23 mouse cellular contexts compared by ENCODE assay signal in genomic region chr14:21078511-21078910, GRCm38 (mm10). TPM values are rescaled to one million over a fixed set of nuclear protein-coding genes. Genes with fewer than 3 reads are reported as not detected.
A peak's percentile ranks its signal among the peaks of the same experiment; 100 is the strongest.
DNase-seq lines count a peak whose midpoint lies in the region; ATAC-seq and TF ChIP-seq lines count a peak whose summit lies in the region.
"Had no signal": no experiment of that assay in that cellular context is flagged by ENCODE, and none has a peak within 500 bp of the region (broad histone marks: within the 10 kb centered on the region; RNA-seq: fewer than 3 reads in every experiment).

No protein-coding gene starts in this region.

- peaks cover 74% of the 10 kb centered on the region for H3K4me1 ChIP-seq in heart, embryonic 13.5 days
- peaks cover 78% of the 10 kb centered on the region for H3K4me1 ChIP-seq in liver, embryonic 15.5 days (replicated peaks)

- intact Hi-C loops in heart, postnatal 36 days (cut with DNase I) = no loop called here
- intact Hi-C loops in gastrocnemius, adult 2 months (cut with DNase I) = no loop called here

- H3K27ac ChIP-seq in heart, embryonic 13.5 days (replicated peaks) = peak overlapping the region; percentile 92
- peak overlapping the region; percentile 93; the same call in 1 of the 2 replicates for H3K27ac ChIP-seq in liver, embryonic 15.5 days (replicated peaks)
- H3K27ac ChIP-seq in gastrocnemius, adult 2 months = no peak overlapping the region
- H3K27ac ChIP-seq: embryonic facial prominence, embryonic 15.5 days; hindbrain, embryonic 13.5 days; limb, embryonic 13.5 days; macrophage; midbrain, embryonic 10.5 days; stomach, embryonic 15.5 days had no signal

- no peak for DNase-seq in heart, postnatal 36 days
- DNase-seq in CD4-positive, CD25-positive, alpha-beta regulatory T cell, adult 2 months (ENCODE audit: low read depth, low spot score) = peak; percentile 55
- DNase-seq in gastrocnemius, adult 2 months = no peak
- no peak for DNase-seq in adrenal gland, postnatal 4 days (ENCODE audit: low spot score in 2 of 2)
- DNase-seq: adrenal gland, postnatal 36 days; B cell, adult 2 months; cerebellum, adult 18-20 months; cerebellum, postnatal 36 days; kidney, postnatal 4 days; retina, postnatal 1 day; thymus, adult 18-20 months had no signal

- TF ChIP-seq CTCF in gastrocnemius, adult 2 months (IDR thresholded peaks at IDR 0.05) = no peak

- no peaks in the 10 kb centered on the region for H3K36me3 ChIP-seq in heart, embryonic 13.5 days
- 0 out of 2 replicates have a peak, but pooled peaks cover 3% of the 10 kb centered on the region for H3K36me3 ChIP-seq in liver, embryonic 15.5 days (replicated peaks)
- H3K36me3 ChIP-seq: embryonic facial prominence, embryonic 15.5 days; hindbrain, embryonic 13.5 days; limb, embryonic 13.5 days; midbrain, embryonic 10.5 days; stomach, embryonic 15.5 days had no signal

- no peak overlapping the region for H3K9ac ChIP-seq in heart, embryonic 13.5 days
- H3K9ac ChIP-seq in liver, embryonic 15.5 days = no peak overlapping the region
- H3K9ac ChIP-seq: embryonic facial prominence, embryonic 15.5 days; hindbrain, embryonic 13.5 days; limb, embryonic 13.5 days; stomach, embryonic 15.5 days had no signal

- no peak for ATAC-seq in heart, embryonic 13.5 days (ENCODE audit: extremely low read depth, insufficient number of reproducible peaks, low FRiP score, low TSS enrichment)
- ATAC-seq in activated CD4-positive, CD25-positive, alpha-beta regulatory T cell, adult 4 months = peak; percentile 48
- ATAC-seq in liver, embryonic 15.5 days (ENCODE audit: insufficient read depth) = no peak
- ATAC-seq: forebrain, embryonic 16.5 days; intestine, embryonic 16.5 days; Patski had no signal

- no peaks in the 10 kb centered on the region for H3K9me3 ChIP-seq in heart, embryonic 13.5 days
- no peaks in the 10 kb centered on the region for H3K9me3 ChIP-seq in liver, embryonic 15.5 days (replicated peaks)
- H3K9me3 ChIP-seq: embryonic facial prominence, embryonic 15.5 days; hindbrain, embryonic 13.5 days; limb, embryonic 13.5 days; midbrain, embryonic 10.5 days; stomach, embryonic 15.5 days had no signal

- peak overlapping the region; percentile 79 for H3K4me2 ChIP-seq in heart, embryonic 13.5 days
- H3K4me2 ChIP-seq in liver, embryonic 15.5 days = peak overlapping the region; percentile 93
- H3K4me2 ChIP-seq: embryonic facial prominence, embryonic 15.5 days; hindbrain, embryonic 13.5 days; limb, embryonic 13.5 days; stomach, embryonic 15.5 days had no signal

- H3K4me3 ChIP-seq in heart, embryonic 13.5 days = peak overlapping the region; percentile 75
- H3K4me3 ChIP-seq in liver, embryonic 15.5 days (replicated peaks) = no peak overlapping the region
- no peak overlapping the region for H3K4me3 ChIP-seq in gastrocnemius, adult 2 months
- H3K4me3 ChIP-seq: embryonic facial prominence, embryonic 15.5 days; hindbrain, embryonic 13.5 days; limb, embryonic 13.5 days; midbrain, embryonic 10.5 days; stomach, embryonic 15.5 days had no signal

- H3K27me3 ChIP-seq in heart, embryonic 13.5 days (replicated peaks) = no peaks in the 10 kb centered on the region
- H3K27me3 ChIP-seq in liver, embryonic 15.5 days = no peaks in the 10 kb centered on the region
- H3K27me3 ChIP-seq: embryonic facial prominence, embryonic 15.5 days; hindbrain, embryonic 13.5 days; limb, embryonic 13.5 days; Patski; stomach, embryonic 15.5 days had no signal

RNA-seq across cellular contexts. Expression of gene Adk, which starts 26.1 kb away (rescaled TPM):
- polyA plus RNA-seq in heart, embryonic 13.5 days (2015; fragmentation: Nextera tagmentation; extraction: Ambion mirVana) = 242 and 253 TPM in 2 replicates
- 100 to 1,000 TPM; 239 to 252 TPM for total RNA-seq in heart, postnatal 36 days (2021)
- polyA plus RNA-seq in activated CD4-positive, CD25-positive, alpha-beta regulatory T cell, adult 4 months (2017; shearing (Covaris generic)) = 100 to 1,000 TPM; 125 to 151 TPM
- 197 and 203 TPM in 2 replicates for polyA plus RNA-seq in liver, embryonic 15.5 days (2015; fragmentation: Nextera tagmentation; extraction: Ambion mirVana)
- 100 to 1,000 TPM in 1 of 2 experiments, 10 to 100 TPM in 1; 77.1 to 152 TPM for total RNA-seq in gastrocnemius, adult 2 months (2021)
- total RNA-seq in adrenal gland, postnatal 4 days (2021) = 100 to 1,000 TPM; 123 to 142 TPM

RNA-seq across cellular contexts. Expression of gene Ap3m1, which starts 26.2 kb away (rescaled TPM):
- 59.6 and 64.6 TPM in 2 replicates for polyA plus RNA-seq in heart, embryonic 13.5 days (2015; fragmentation: Nextera tagmentation; extraction: Ambion mirVana)
- total RNA-seq in heart, postnatal 36 days (2021) = 10 to 100 TPM; 58.0 to 62.9 TPM
- 10 to 100 TPM; 69.8 to 80.2 TPM for polyA plus RNA-seq in activated CD4-positive, CD25-positive, alpha-beta regulatory T cell, adult 4 months (2017; shearing (Covaris generic))
- polyA plus RNA-seq in liver, embryonic 15.5 days (2015; fragmentation: Nextera tagmentation; extraction: Ambion mirVana) = 29.0 and 30.2 TPM in 2 replicates
- 10 to 100 TPM; 34.6 to 41.0 TPM for total RNA-seq in gastrocnemius, adult 2 months (2021)
- total RNA-seq in adrenal gland, postnatal 4 days (2021) = 10 to 100 TPM; 72.4 to 81.7 TPM
